Mouse (Mus musculus): ENCODE data around the gene 4933430I17Rik. TPM values are rescaled to one million over a fixed set of nuclear protein-coding genes. Genes with fewer than 3 reads are reported as not detected.
"Not testable (repeated sequence)": the region's sequence is repeated elsewhere in the genome, so short reads cannot be mapped to it uniquely, and the experiment has no call there.

4933430I17Rik gene
- polyA plus RNA-seq, 1 experiment from 2014 or later: 0.79 TPM

- not testable (repeated sequence) for H3K9ac ChIP-seq (replicated peaks); H3K9me3 ChIP-seq; H3K4me3 ChIP-seq; H3K27ac ChIP-seq (replicated peaks); H3K36me3 ChIP-seq; H3K27me3 ChIP-seq; H3K4me2 ChIP-seq (replicated peaks); ATAC-seq (replicated peaks)
- peaks cover 18% of the 10 kb centered on the region for H3K4me1 ChIP-seq
- WGBS: 94% methylated on average over 24 of the region's 24 CpGs
Measured at GRCm38 (mm10) chr4:62593546-62594240, 68.5 kb downstream of the 4933430I17Rik start.

DNA sequence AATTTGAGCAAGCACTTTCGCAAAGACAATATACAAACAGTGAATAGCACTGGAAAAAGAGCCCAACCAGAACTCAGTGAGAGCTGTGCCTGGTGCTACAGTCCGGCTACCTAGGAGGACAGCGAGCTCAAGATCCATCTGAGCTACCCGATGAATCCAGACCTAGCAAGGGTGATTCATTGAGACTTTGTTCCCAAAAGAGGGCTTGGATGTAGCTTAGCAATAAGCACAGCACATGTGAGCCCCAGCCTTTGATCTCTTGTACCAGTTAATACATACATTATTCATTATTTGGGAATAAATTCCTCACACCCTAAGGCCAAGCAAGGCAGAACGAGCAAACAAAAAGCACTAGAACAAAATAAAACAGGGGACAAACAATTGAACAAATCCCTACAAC, 69.3 kb downstream of the 4933430I17Rik start:
- 34% methylated on average over 5 of the region's 5 CpGs for WGBS
- H3K36me3 ChIP-seq: no peaks in the 10 kb centered on the region
- H3K4me2 ChIP-seq (replicated peaks): no peak overlapping the region
- H3K27me3 ChIP-seq: no peaks in the 10 kb centered on the region
- H3K9ac ChIP-seq (replicated peaks): no peak overlapping the region
- no peak overlapping the region for H3K4me3 ChIP-seq
- no peak for ATAC-seq (replicated peaks)
- peaks cover 18% of the 10 kb centered on the region for H3K4me1 ChIP-seq
- no peaks in the 10 kb centered on the region for H3K9me3 ChIP-seq
- H3K27ac ChIP-seq (replicated peaks): peak overlapping the region; percentile 31; the same call in 1 of the 2 replicates

- Histone ChIP-seq H3K27me3 (no peaks in the 10 kb centered on the region), H3K9me3 (no peaks in the 10 kb centered on the region), H3K36me3 (no peaks in the 10 kb centered on the region), H3K27ac (replicated peaks) (no peak overlapping the region), H3K4me1 (peaks cover 15% of the 10 kb centered on the region), H3K4me3 (no peak overlapping the region), H3K4me2 (replicated peaks) (no peak overlapping the region), H3K9ac (replicated peaks) (no peak overlapping the region)
- ATAC-seq (replicated peaks): no peak
- 64% methylated on average over 5 of the region's 5 CpGs for WGBS
Measured at GRCm38 (mm10) chr4:62596051-62596450, 70.9 kb downstream of the 4933430I17Rik start.

Other genes starting within 250 kb of the 4933430I17Rik start
- gene Fkbp15, start 164.8 kb upstream of the 4933430I17Rik start, polyA plus RNA-seq (2015; fragmentation: Nextera tagmentation; extraction: Ambion mirVana): 22.8 and 23.6 TPM in 2 replicates
- gene Slc31a1, start 164.6 kb upstream of the 4933430I17Rik start, polyA plus RNA-seq (2015; fragmentation: Nextera tagmentation; extraction: Ambion mirVana): 39.2 and 40.4 TPM in 2 replicates
- gene Cdc26, start 116.7 kb upstream of the 4933430I17Rik start, polyA plus RNA-seq (2015; fragmentation: Nextera tagmentation; extraction: Ambion mirVana): 104 and 125 TPM in 2 replicates
- gene Prpf4, start 116.6 kb upstream of the 4933430I17Rik start, polyA plus RNA-seq (2015; fragmentation: Nextera tagmentation; extraction: Ambion mirVana): 17.8 and 19.5 TPM in 2 replicates
- 0.32 TPM in 1 of 2 replicates, not detected in the other for gene Rnf183, start 90.1 kb upstream of the 4933430I17Rik start, polyA plus RNA-seq (2015; fragmentation: Nextera tagmentation; extraction: Ambion mirVana)
- gene Wdr31, start 54.5 kb upstream of the 4933430I17Rik start, polyA plus RNA-seq (2015; fragmentation: Nextera tagmentation; extraction: Ambion mirVana): 9.9 and 11.5 TPM in 2 replicates
- 0.78 and 0.85 TPM in 2 replicates for gene Bspry, start 45.3 kb upstream of the 4933430I17Rik start, polyA plus RNA-seq (2015; fragmentation: Nextera tagmentation; extraction: Ambion mirVana)
- gene Hdhd3, start 21.9 kb upstream of the 4933430I17Rik start, polyA plus RNA-seq (2015; fragmentation: Nextera tagmentation; extraction: Ambion mirVana): 10.8 TPM in 2 replicates
- gene Alad, start 5.5 kb upstream of the 4933430I17Rik start, polyA plus RNA-seq (2015; fragmentation: Nextera tagmentation; extraction: Ambion mirVana): 63.3 and 64.3 TPM in 2 replicates
- 83.9 and 88.4 TPM in 2 replicates for gene Pole3, start 301 bp upstream of the 4933430I17Rik start, polyA plus RNA-seq (2015; fragmentation: Nextera tagmentation; extraction: Ambion mirVana)
- 46.7 and 53.4 TPM in 2 replicates for gene Rgs3, start 34.5 kb downstream of the 4933430I17Rik start, polyA plus RNA-seq (2015; fragmentation: Nextera tagmentation; extraction: Ambion mirVana)